Mouse (Mus musculus) adrenal gland, adult 2 months (tissue): ENCODE measurements around the gene Pot1b. TPM values are rescaled to one million over a fixed set of nuclear protein-coding genes. Genes with fewer than 3 reads are reported as not detected.

Experiments used
- DNase-seq: peaks from one replicate; pipeline ENCODE4 v3.0.0; 2021
- long read RNA-seq: library from polyadenylated mRNA; stranded (forward); transcript quantifications from one replicate; pipeline ENCODE4 v2.0.0, GENCODE M21; 2021
- polyA plus RNA-seq: library from polyadenylated mRNA; depleted of rRNA; stranded (reverse); fragments of >200 nt; gene quantifications from 2 replicates; pipeline ENCODE4 v1.2.3, GENCODE M21; 2012; rRNA removed
- total RNA-seq, 2 experiments: library from RNA; stranded (reverse); gene quantifications; 2 replicates each; pipeline ENCODE4 v1.2.3; 2021

The Pot1b gene
- total RNA-seq (1 to 10 TPM; 5.7 to 8.9 TPM), polyA plus RNA-seq (0.52 and 0.81 TPM in 2 replicates)
- long read RNA-seq = 0 reads

- DNase-seq = peak; percentile 98
These were observed at the start of gene Pot1b for GRCm38 (mm10) chr17:55711984-55712811. Gene Pot1b (minus strand): TSS chr17:55712628.

GRCm38 (mm10) chr17:55751170-55751569 is 38.7 kb upstream of the Pot1b start:
- no peak for DNase-seq

- DNase-seq = no peak
These were observed 37.4 kb upstream of the Pot1b start, which contains the start of gene Adgre4 for GRCm38 (mm10) chr17:55749786-55750185. Gene Adgre4 (plus strand): TSS chr17:55749984.

- DNase-seq = no peak
These were observed 24.2 kb upstream of the Pot1b start for GRCm38 (mm10) chr17:55736675-55737074.

GRCm38 (mm10) chr17:55726193-55726592 is 13.8 kb upstream of the Pot1b start:
- no peak for DNase-seq

GRCm38 (mm10) chr17:55722250-55722649 is 9.8 kb upstream of the Pot1b start:
- DNase-seq = no peak

- no peak for DNase-seq
These were observed 8.8 kb upstream of the Pot1b start for GRCm38 (mm10) chr17:55721270-55721669.

- no peak for DNase-seq
These were observed 9.6 kb downstream of the Pot1b start for GRCm38 (mm10) chr17:55702865-55703264.

GRCm38 (mm10) chr17:55702161-55702820 is 10.1 kb downstream of the Pot1b start:
- DNase-seq = peak; percentile 67

- DNase-seq = no peak
These were observed 13.0 kb downstream of the Pot1b start for GRCm38 (mm10) chr17:55699388-55699787.

- no peak for DNase-seq
These were observed 51.3 kb downstream of the Pot1b start for GRCm38 (mm10) chr17:55661099-55661498.

GRCm38 (mm10) chr17:55625092-55625491 is 87.3 kb downstream of the Pot1b start, which contains the start of gene Vmn2r118:
Gene Vmn2r118 (minus strand): TSS chr17:55625192.
- DNase-seq = no peak

Other genes with a start within 250 kb of the Pot1b start
- gene Vmn2r118, start 87.4 kb downstream of the Pot1b start, total RNA-seq = not detected
- not detected in 2 replicates for gene Vmn2r118, start 87.4 kb downstream of the Pot1b start, polyA plus RNA-seq
- gene Adgre4, start 37.4 kb upstream of the Pot1b start, total RNA-seq = under 1 TPM; 0.37 to 0.59 TPM
- 0.15 and 0.22 TPM in 2 replicates for gene Adgre4, start 37.4 kb upstream of the Pot1b start, polyA plus RNA-seq
- 1 to 10 TPM; 5.3 to 6.4 TPM for gene Zfp119a, start 166.3 kb upstream of the Pot1b start, total RNA-seq
- gene Zfp119a, start 166.3 kb upstream of the Pot1b start, polyA plus RNA-seq = not detected in 2 replicates
- gene Zfp959, start 179.5 kb upstream of the Pot1b start, total RNA-seq = 1 to 10 TPM; 5.2 to 5.6 TPM
- 0.20 and 0.28 TPM in 2 replicates for gene Zfp959, start 179.5 kb upstream of the Pot1b start, polyA plus RNA-seq
- gene Zfp119b, start 236.9 kb upstream of the Pot1b start, total RNA-seq = 1 to 10 TPM; 3.0 to 3.6 TPM
- gene Zfp119b, start 236.9 kb upstream of the Pot1b start, polyA plus RNA-seq = 0.07 TPM in 1 of 2 replicates, not detected in the other
- gene Ebi3, start 240.0 kb upstream of the Pot1b start, total RNA-seq = 1 to 10 TPM in 1 of 2 experiments, under 1 TPM in 1; 0.66 to 1.2 TPM
- gene Ebi3, start 240.0 kb upstream of the Pot1b start, polyA plus RNA-seq = 4.7 and 5.8 TPM in 2 replicates
- 10 to 100 TPM; 16.7 to 19.1 TPM for gene Yju2, start 246.5 kb upstream of the Pot1b start, total RNA-seq
- 4.4 and 5.3 TPM in 2 replicates for gene Yju2, start 246.5 kb upstream of the Pot1b start, polyA plus RNA-seq